Mouse (Mus musculus): ENCODE measurements around the gene 2010111I01Rik.

DNA sequence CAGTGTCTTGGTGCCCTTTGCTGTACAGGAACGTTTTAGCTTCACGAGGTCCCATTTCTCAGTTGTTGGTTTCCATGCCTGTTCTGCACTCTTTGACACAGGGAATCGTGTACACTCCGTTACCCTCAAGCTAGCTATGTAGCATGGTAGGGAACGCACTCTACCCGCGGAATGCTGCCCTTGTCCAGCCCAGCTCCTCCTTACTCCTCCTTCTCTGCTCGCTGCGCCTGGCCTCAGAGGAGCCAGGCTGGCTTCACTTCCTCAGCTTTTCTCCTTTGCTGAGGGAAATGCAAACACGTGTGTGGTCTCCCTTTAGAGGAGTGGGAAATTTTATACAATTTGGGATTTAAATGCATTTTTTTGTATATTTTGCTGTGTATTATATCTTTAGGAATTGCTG lies 73.2 kb downstream of the 2010111I01Rik start:
- no peak for TF ChIP-seq EP300 (IDR thresholded peaks at IDR 0.05; ENCODE audit: insufficient read depth, low read depth, low read length)
- TF ChIP-seq CTCF (IDR thresholded peaks at IDR 0.05) = no peak
- TF ChIP-seq POLR2A (IDR thresholded peaks at IDR 0.05; ENCODE audit: insufficient read depth, low read depth, low read length) = no peak

Data from heart, adult 2 months (tissue).